Comparison of ENCODE assay signal across 8 mouse cellular contexts in genomic region chr3:31902504-31903330, GRCm38 (mm10). TPM values are rescaled to one million over a fixed set of nuclear protein-coding genes. Genes with fewer than 3 reads are reported as not detected.
DNase-seq lines count a peak whose midpoint lies in the region; ATAC-seq and TF ChIP-seq lines count a peak whose summit lies in the region.

TSS of gene Kcnmb2 (plus strand) at chr3:31902507.

- ATAC-seq in hindbrain, embryonic 14.5 days (ENCODE audit: low FRiP score), result peak; percentile 82
- ATAC-seq in liver, postnatal 0 days, result no peak
- no peak for ATAC-seq in megakaryocyte progenitor cell, adult 5-6 weeks (replicated peaks; ENCODE audit: poor library complexity)

- H3K27me3 ChIP-seq in hindbrain, embryonic 14.5 days (ENCODE audit: control insufficient read depth, insufficient read depth, low read length), result no peaks in the 10 kb centered on the region
- no peaks in the 10 kb centered on the region for H3K27me3 ChIP-seq in liver, postnatal 0 days (ENCODE audit: insufficient read depth, low read length)

- peak within 1 kb of the TSS; percentile 43 for H3K4me3 ChIP-seq in hindbrain, embryonic 14.5 days (replicated peaks; ENCODE audit: low read length)
- no peak within 1 kb of the TSS for H3K4me3 ChIP-seq in liver, postnatal 0 days (ENCODE audit: low read depth, low read length)

- H3K9me3 ChIP-seq in hindbrain, embryonic 14.5 days (ENCODE audit: control insufficient read depth, low read length), result no peaks in the 10 kb centered on the region
- H3K9me3 ChIP-seq in liver, postnatal 0 days (ENCODE audit: low read length), result no peaks in the 10 kb centered on the region

- peak within 1 kb of the TSS; percentile 68 for H3K9ac ChIP-seq in hindbrain, embryonic 14.5 days
- no peak within 1 kb of the TSS for H3K9ac ChIP-seq in liver, postnatal 0 days (replicated peaks)

- WGBS in hindbrain, embryonic 14.5 days, result 2% methylated on average over 22 of the region's 22 CpGs
- 3% methylated on average over 22 of the region's 22 CpGs for WGBS in liver, postnatal 0 days (ENCODE audit: insufficient replicate concordance)

- no peak for TF ChIP-seq EP300 in liver, postnatal 0 days (IDR thresholded peaks at IDR 0.05; ENCODE audit: low read depth)

- peak within 1 kb of the TSS; percentile 72 for H3K4me2 ChIP-seq in hindbrain, embryonic 14.5 days (replicated peaks)
- H3K4me2 ChIP-seq in liver, postnatal 0 days (ENCODE audit: low read depth, low read length), result peak within 1 kb of the TSS; percentile 35

- peak; percentile 25 for DNase-seq in adrenal gland, postnatal 14 days
- DNase-seq in adrenal gland, postnatal 4 days (ENCODE audit: low spot score in 2 of 2), result no peak
- peak; percentile 16 to 28 for DNase-seq in right cerebral cortex, adult 2 months (ENCODE audit: low spot score in 2 of 2)
- no peak for DNase-seq in right cerebral cortex, postnatal 25 days
- peak; percentile 49 for DNase-seq in hindbrain, embryonic 14.5 days (ENCODE audit: low spot score)
- DNase-seq in liver, postnatal 0 days, result no peak
- DNase-seq in adrenal gland, postnatal 25 days, result no peak

- TF ChIP-seq CTCF in liver, postnatal 0 days (IDR thresholded peaks at IDR 0.05; ENCODE audit: low read depth), result no peak

- H3K4me1 ChIP-seq in hindbrain, embryonic 14.5 days (replicated peaks; ENCODE audit: control insufficient read depth, insufficient read depth, low read length), result peaks cover 11% of the 10 kb centered on the region
- H3K4me1 ChIP-seq in liver, postnatal 0 days (ENCODE audit: insufficient read depth), result peaks cover 5% of the 10 kb centered on the region

- peak within 1 kb of the TSS; percentile 5; the same call in 1 of the 2 replicates for H3K27ac ChIP-seq in hindbrain, embryonic 14.5 days
- no peak within 1 kb of the TSS for H3K27ac ChIP-seq in liver, postnatal 0 days (ENCODE audit: low read depth)

- no peaks in the 10 kb centered on the region for H3K36me3 ChIP-seq in hindbrain, embryonic 14.5 days (replicated peaks; ENCODE audit: control insufficient read depth, insufficient read depth)
- H3K36me3 ChIP-seq in liver, postnatal 0 days (replicated peaks; ENCODE audit: insufficient read depth, low read length), result no peaks in the 10 kb centered on the region

RNA-seq across cellular contexts. Expression of gene Kcnmb2, which starts in this region (rescaled TPM):
- 2.6 and 3.4 TPM in 2 replicates for total RNA-seq in adrenal gland, postnatal 14 days (2021)
- total RNA-seq in adrenal gland, postnatal 4 days (2021), result 10 to 100 TPM in 1 of 2 experiments, 1 to 10 TPM in 1; 5.9 to 10.1 TPM
- polyA plus RNA-seq in hindbrain, embryonic 14.5 days (2014; fragmentation: Nextera tagmentation; extraction: Ambion mirVana), result 12.7 and 16.6 TPM in 2 replicates
- polyA plus RNA-seq in liver, postnatal 0 days (2015; fragmentation: Nextera tagmentation; extraction: Ambion mirVana), result 0.12 and 0.13 TPM in 2 replicates
- total RNA-seq in megakaryocyte progenitor cell, adult 5-6 weeks (2015), result not detected in 2 replicates
- not detected in 2 replicates for total RNA-seq in megakaryocyte progenitor cell, adult 5-6 weeks (2017)
- 6.1 and 9.7 TPM in 2 replicates for total RNA-seq in adrenal gland, postnatal 25 days (2021)

Comparison
In these comparisons a context has a peak if more than half of its experiments do, and no peak if none do; other contexts are left out.
1. RNA of gene Kcnmb2 (polyA plus RNA-seq): 12.7 to 16.6 TPM in hindbrain, embryonic 14.5 days; 0.12 to 0.13 TPM in liver, postnatal 0 days; every median in the first group is over 10 times any median in the second.
2. DNase-seq: peak in adrenal gland, postnatal 14 days (single experiment), right cerebral cortex, adult 2 months (2 of 2) and hindbrain, embryonic 14.5 days (single experiment); none in adrenal gland, postnatal 4 days (0 of 2), right cerebral cortex, postnatal 25 days (single experiment), liver, postnatal 0 days (single experiment) and adrenal gland, postnatal 25 days (single experiment).